Mouse (Mus musculus): ENCODE measurements at regions not wholly inside any gene's neighbourhood (a gene's known extent, or its start where the extent isn't known, plus 50 kb on each side); places are given as distances from the start of the nearest gene placed in this dataset.

DNA sequence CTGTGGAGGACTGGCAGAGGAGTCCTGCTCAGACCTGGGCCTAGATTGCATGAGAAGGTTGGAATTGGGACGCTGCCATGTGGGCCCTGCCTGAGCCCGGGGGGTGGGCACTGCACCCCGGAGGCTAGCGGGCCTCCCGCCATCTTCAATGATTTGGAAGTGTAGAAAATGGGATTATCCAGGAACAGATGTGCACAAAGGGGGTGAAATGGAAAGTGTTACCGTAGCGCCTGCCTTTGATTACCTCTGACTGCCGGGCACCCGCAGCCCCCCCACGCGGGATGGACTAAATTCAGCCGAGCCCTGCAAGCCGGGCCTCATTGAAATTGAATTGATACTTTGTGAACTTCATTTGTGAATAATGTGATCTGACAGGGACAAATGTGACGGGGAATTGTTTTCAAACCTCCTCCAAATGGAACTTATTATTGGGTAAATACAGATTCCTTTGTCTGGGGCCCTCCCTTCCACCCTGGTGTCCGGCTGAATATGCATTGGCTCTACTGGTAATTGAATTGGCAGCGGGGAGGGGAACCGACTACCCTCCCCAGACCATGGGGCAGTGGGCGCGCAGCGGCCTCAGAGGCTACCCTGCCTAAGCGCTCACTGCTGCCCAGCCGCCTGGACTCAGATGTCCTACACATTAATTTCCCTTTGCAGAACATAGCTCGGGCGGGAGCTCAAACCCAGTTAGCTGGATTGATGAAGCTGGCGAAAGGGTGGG lies 77.9 kb upstream of the Nkx1-1 start:
- no peak for DNase-seq

DNA sequence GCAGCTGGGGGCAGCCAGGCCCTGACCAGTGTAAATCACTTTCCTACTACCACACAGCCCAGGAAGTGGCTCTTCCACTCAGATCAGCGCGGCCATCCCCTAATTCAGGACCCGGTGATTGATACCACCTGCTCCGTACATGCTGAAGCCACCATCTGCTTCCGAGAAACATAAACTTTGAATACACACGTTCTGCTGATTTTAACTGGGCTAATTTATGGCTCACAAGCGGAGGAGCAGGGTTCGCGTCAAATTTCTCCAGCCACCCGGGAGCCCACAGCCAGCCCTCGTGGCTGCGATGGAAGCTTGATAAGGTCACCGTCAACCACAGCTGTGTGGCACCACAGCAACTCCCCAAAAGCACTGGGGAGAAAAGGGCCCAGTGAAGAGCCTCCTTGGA lies 72.0 kb upstream of the Nkx1-1 start:
- no peak for DNase-seq

DNA sequence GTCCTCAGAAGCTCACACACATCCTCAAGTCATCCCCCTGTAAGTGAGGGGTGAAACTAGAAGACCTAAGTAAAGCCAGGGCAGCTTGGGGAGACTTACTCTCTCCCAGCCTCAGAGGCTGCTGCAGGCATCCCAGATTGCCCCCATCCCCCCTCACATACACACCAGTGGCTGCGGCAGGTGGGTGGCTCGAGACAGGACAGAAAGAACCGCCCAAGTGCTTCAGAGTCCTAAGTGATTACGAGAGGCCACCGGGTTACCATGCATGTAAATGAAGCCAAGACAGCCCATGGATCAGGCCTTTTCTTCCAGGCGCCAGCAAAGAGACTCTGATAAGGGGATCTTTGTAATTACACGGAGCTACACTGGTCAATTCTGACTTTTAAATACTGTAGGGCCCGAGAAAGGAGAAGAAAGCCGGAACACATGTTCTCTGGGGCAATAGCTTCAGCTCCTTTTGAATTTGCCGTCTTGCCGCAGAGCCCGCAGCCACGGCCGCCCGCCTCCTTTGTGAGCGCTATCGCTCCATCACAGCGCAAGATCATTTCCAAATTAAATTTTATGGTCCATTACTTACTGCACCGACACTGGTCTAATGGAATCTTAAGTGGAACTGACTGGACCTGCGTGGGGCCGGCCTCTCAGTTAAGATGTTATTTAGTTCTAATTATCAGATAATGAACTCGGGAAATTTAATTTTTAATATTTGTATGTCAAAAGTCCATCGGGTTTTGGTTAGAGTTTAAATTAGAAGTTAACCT lies 68.1 kb upstream of the Nkx1-1 start:
- no peak for DNase-seq

DNA sequence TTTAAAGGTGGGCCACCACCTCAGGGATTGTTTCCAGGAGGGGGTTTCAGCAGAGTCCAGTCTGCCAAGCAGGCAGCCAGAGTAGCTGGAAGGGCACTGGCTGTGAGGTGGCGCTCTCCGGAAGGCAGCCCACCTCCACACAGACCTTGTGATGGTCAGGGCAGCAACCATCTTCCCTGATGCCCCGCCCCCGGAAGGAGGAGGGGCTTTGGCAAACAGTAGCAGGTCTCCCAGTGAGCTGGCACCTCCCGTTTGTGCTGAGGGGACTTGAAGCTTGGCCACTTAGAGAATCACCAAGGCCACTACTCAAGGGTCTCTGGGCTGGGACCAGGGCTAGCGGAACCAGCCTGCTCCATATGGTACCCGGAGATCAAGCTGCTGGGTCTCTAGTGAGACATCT lies 67.4 kb upstream of the Nkx1-1 start:
- no peak for DNase-seq

DNA sequence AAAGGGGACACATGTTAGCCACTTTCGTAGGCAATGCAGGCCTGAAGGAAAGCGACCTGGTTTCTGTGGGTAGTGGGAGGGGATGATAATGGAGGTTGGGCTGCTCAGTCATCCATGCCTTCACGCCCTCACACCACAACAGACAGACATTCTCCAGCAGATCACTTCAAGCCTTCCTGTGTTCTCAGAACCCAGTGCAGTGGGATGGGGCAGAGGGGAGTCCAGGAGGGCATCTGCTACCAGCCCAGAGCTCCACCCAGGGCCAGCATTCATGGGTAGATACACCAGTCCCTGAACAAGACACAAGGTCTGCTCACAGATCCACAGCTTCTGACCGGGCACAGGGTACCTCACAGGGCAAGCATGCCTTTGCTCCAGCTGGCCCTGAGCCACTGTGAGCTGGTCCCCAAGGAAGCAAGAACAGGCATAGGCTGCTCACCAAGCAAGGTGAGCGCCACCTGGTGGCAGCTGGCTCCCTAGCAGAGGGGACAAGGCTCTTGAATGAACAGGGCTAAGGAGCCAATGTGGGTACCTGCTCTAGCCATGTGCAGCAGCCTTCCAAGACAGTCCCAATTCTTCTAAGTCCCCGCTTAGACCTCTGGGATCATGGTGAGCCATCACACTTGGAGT lies 62.2 kb upstream of the Nkx1-1 start:
- peak; percentile 80 to 83 for DNase-seq

DNA sequence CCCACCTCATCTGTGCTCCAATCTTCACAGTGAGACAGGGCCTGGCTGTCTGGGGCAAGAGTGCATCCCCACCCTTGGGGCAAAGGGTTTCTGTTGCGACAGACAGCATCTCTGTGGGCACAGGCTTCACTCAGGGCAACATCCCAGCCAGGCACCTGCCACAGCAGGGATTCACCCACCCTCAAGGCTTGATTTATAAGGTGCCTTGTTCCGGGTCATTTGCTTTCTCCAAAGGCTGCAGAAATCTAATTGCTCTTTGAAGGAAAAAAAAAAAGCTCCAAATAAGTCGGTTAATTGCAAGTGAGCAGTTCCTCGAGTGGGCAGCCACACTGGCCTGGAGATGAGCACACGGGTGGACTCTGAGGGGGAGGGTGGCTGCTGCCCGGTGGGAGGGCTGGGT lies 61.5 kb upstream of the Nkx1-1 start:
- no peak for DNase-seq

DNA sequence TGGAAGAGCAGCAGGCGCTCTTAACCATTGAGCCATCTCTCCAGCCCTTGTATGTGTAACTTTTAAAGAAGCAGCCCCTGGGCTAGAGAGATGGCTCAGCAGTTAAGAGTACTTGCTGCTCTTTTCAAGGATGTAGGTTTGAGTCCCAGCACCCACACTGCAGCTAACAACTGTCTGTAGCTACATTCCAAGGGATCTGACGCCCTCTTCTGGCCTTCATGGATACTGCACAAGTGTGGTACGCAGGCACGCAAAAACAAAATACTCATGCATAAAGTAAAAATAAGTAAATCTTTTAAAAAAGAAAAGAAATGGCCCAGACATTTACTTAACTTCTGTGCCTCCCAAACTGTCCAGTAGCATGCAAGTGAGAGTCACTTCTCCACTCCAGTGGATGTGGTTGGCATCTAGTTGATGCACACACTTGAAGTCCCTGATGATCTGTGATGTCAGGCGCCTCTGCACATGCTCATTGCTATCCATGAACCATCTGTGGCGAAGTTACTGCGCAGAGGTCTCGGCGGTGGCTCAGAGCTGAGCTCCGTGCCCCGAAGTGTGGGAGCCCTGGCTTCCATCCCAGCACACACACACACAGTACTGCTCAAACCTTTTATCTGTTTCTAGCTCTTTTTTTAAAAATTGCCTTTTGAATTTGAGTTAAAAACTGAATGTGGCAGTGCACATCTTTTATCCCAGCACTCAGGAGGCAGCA lies 59.0 kb upstream of the Nkx1-1 start:
- no peak for DNase-seq

DNA sequence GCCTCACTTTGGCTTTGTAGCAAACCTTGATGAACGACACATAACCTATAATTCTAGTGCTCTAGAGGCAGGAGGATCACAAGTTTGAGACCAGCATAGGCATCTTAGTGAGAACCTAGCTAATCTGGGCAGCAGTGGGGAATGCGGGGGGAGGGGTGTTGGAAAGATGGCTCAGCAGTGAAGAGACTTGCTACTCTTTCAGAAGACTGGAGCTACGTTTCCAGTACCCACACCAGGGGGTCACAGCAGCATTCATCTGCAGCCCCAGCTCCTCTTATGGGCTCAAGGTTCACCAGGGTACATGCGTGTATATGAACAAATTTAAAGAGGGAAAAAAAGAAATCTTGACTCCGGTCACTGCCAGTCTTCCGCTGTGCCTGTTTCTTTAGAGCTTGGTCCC lies 55.5 kb upstream of the Nkx1-1 start:
- no peak for DNase-seq

DNA sequence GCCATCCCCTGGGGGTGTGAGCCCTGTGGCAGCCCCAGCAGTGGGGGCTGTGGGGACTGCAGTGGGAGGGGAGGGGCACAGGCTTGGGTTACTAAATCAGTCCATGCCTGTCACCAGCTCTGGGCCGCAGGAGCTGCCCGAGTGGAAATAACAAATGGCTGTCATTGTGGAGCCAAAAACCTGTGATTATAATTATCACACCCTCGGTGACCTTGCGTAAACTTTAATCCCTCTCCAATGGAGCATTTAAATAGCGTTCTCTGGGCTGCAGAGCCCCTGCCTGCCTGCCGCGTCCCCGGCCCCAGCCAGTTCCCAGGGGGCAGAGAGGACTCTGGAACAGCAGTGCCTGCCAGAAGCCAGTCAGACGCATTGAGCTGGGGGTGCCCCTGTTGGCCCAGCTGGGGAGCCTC lies 54.4 kb upstream of the Nkx1-1 start:
- no peak for DNase-seq

DNA sequence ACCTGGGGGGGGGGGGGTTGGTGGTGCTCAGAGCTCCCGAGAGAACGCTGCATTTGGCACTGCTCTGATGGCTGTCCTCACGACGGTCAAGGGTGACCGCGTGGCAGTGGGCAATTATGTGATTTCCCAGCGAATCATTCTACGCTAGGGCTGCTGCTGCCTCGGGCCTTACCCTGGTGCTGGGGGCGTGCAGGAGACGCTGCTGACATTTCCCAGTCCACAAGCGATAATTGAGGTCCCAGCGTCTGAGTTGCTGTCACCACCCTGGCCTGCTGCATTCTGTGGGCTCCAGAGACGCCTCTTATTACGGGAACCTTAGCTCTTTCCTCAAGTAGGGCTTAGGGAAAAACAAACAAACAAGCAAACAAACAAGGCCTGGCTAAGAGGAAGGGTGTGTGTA lies 52.0 kb upstream of the Nkx1-1 start:
- no peak for DNase-seq
